Mouse (Mus musculus): ENCODE data around the gene Trak1. TPM values are rescaled to one million over a fixed set of nuclear protein-coding genes. Genes with fewer than 3 reads are reported as not detected.

Gene Trak1
- total and polyA plus RNA-seq, 2 experiments, result 50.3 to 61.2 TPM

GRCm38 (mm10) chr9:121429592-121429991 lies 132.3 kb downstream of the Trak1 start:
- no peak overlapping the region for H3K4me3 ChIP-seq (ENCODE audit: insufficient read depth, low read depth, low read length)
- TF ChIP-seq CTCF (IDR thresholded peaks at IDR 0.05; ENCODE audit: low read depth, low read length) (no peak), POLR2A (IDR thresholded peaks at IDR 0.05; ENCODE audit: extremely low read depth, insufficient read depth, low read length) (no peak)
- peaks cover 3% of the 10 kb centered on the region; the same call in 1 of the 2 replicates for H3K36me3 ChIP-seq (ENCODE audit: control insufficient read depth, insufficient read depth, low read length)
- no peak overlapping the region for H3K27ac ChIP-seq (replicated peaks; ENCODE audit: insufficient read depth, low read depth, low read length)
- peaks cover 50% of the 10 kb centered on the region for H3K79me2 ChIP-seq (ENCODE audit: control insufficient read depth, insufficient read depth, low read length)
- DNase-seq (ENCODE audit: extremely low read depth, low read depth, low spot score), result no peak
- no peak overlapping the region for H3K9ac ChIP-seq (ENCODE audit: low read depth, low read length)
- peaks cover 13% of the 10 kb centered on the region for H3K4me1 ChIP-seq (ENCODE audit: control insufficient read depth, insufficient read depth, low read length)
- WGBS, result 87% methylated on average over 7 of the region's 7 CpGs
- no peaks in the 10 kb centered on the region for H3K27me3 ChIP-seq (ENCODE audit: control insufficient read depth, insufficient read depth, low read length)

- Histone ChIP-seq H3K79me2 (ENCODE audit: control insufficient read depth, insufficient read depth, low read length) (peaks cover 52% of the 10 kb centered on the region), H3K27me3 (ENCODE audit: control insufficient read depth, insufficient read depth, low read length) (no peaks in the 10 kb centered on the region), H3K27ac (replicated peaks; ENCODE audit: insufficient read depth, low read depth, low read length) (no peak overlapping the region), H3K4me3 (ENCODE audit: insufficient read depth, low read depth, low read length) (no peak overlapping the region), H3K4me1 (ENCODE audit: control insufficient read depth, insufficient read depth, low read length) (peaks cover 11% of the 10 kb centered on the region), H3K9ac (ENCODE audit: low read depth, low read length) (no peak overlapping the region), H3K36me3 (ENCODE audit: control insufficient read depth, insufficient read depth, low read length) (peaks cover 3% of the 10 kb centered on the region; the same call in 1 of the 2 replicates)
- DNase-seq (ENCODE audit: extremely low read depth, low read depth, low spot score), result no peak
- WGBS, result 73% methylated on average over 6 of the region's 6 CpGs
- TF ChIP-seq POLR2A (IDR thresholded peaks at IDR 0.05; ENCODE audit: extremely low read depth, insufficient read depth, low read length) (no peak), CTCF (IDR thresholded peaks at IDR 0.05; ENCODE audit: low read depth, low read length) (no peak)
Measured at GRCm38 (mm10) chr9:121430379-121430778, 133.1 kb downstream of the Trak1 start.

GRCm38 (mm10) chr9:121433745-121434528 lies 136.6 kb downstream of the Trak1 start:
- TF ChIP-seq CTCF (IDR thresholded peaks at IDR 0.05; ENCODE audit: low read depth, low read length), result no peak
- peaks cover 14% of the 10 kb centered on the region for H3K4me1 ChIP-seq (ENCODE audit: control insufficient read depth, insufficient read depth, low read length)
- peak; percentile 57 for DNase-seq (ENCODE audit: extremely low read depth, low read depth, low spot score)
- peaks cover 37% of the 10 kb centered on the region; the same call in 1 of the 2 replicates for H3K79me2 ChIP-seq (ENCODE audit: control insufficient read depth, insufficient read depth, low read length)
- H3K27me3 ChIP-seq (ENCODE audit: control insufficient read depth, insufficient read depth, low read length), result no peaks in the 10 kb centered on the region
- H3K4me3 ChIP-seq (ENCODE audit: insufficient read depth, low read depth, low read length), result no peak overlapping the region
- no peak overlapping the region for H3K9ac ChIP-seq (ENCODE audit: low read depth, low read length)
- 29% methylated on average over 15 of the region's 15 CpGs for WGBS
- no peak overlapping the region for H3K27ac ChIP-seq (replicated peaks; ENCODE audit: insufficient read depth, low read depth, low read length)
- H3K36me3 ChIP-seq (ENCODE audit: control insufficient read depth, insufficient read depth, low read length), result peaks cover 3% of the 10 kb centered on the region; the same call in 1 of the 2 replicates

GRCm38 (mm10) chr9:121435332-121435956 lies 138.1 kb downstream of the Trak1 start:
- no peak overlapping the region for H3K27ac ChIP-seq (replicated peaks; ENCODE audit: insufficient read depth, low read depth, low read length)
- H3K4me3 ChIP-seq (ENCODE audit: insufficient read depth, low read depth, low read length), result no peak overlapping the region
- peaks cover 14% of the 10 kb centered on the region for H3K4me1 ChIP-seq (ENCODE audit: control insufficient read depth, insufficient read depth, low read length)
- TF ChIP-seq POLR2A (IDR thresholded peaks at IDR 0.05; ENCODE audit: extremely low read depth, insufficient read depth, low read length), result no peak
- TF ChIP-seq CTCF (IDR thresholded peaks at IDR 0.05; ENCODE audit: low read depth, low read length), result no peak
- H3K27me3 ChIP-seq (ENCODE audit: control insufficient read depth, insufficient read depth, low read length), result no peaks in the 10 kb centered on the region
- no peak for DNase-seq (ENCODE audit: extremely low read depth, low read depth, low spot score)
- peaks cover 5% of the 10 kb centered on the region; the same call in 1 of the 2 replicates for H3K36me3 ChIP-seq (ENCODE audit: control insufficient read depth, insufficient read depth, low read length)
- H3K79me2 ChIP-seq (ENCODE audit: control insufficient read depth, insufficient read depth, low read length), result peaks cover 27% of the 10 kb centered on the region; the same call in 1 of the 2 replicates
- no peak overlapping the region for H3K9ac ChIP-seq (ENCODE audit: low read depth, low read length)
- 37% methylated on average over 3 of the region's 3 CpGs for whole genome bisulfite sequencing

- H3K36me3 ChIP-seq (ENCODE audit: control insufficient read depth, insufficient read depth, low read length), result peaks cover 10% of the 10 kb centered on the region; the same call in 1 of the 2 replicates
- H3K27me3 ChIP-seq (ENCODE audit: control insufficient read depth, insufficient read depth, low read length), result no peaks in the 10 kb centered on the region
- H3K9ac ChIP-seq (ENCODE audit: low read depth, low read length), result no peak overlapping the region
- WGBS, result 24% methylated on average over 1 of the region's 1 CpGs
- H3K79me2 ChIP-seq (ENCODE audit: control insufficient read depth, insufficient read depth, low read length), result peaks cover 18% of the 10 kb centered on the region; the same call in 1 of the 2 replicates
- no peak for TF ChIP-seq POLR2A (IDR thresholded peaks at IDR 0.05; ENCODE audit: extremely low read depth, insufficient read depth, low read length)
- TF ChIP-seq CTCF (IDR thresholded peaks at IDR 0.05; ENCODE audit: low read depth, low read length), result no peak
- no peak overlapping the region for H3K27ac ChIP-seq (replicated peaks; ENCODE audit: insufficient read depth, low read depth, low read length)
- no peak overlapping the region for H3K4me3 ChIP-seq (ENCODE audit: insufficient read depth, low read depth, low read length)
- H3K4me1 ChIP-seq (ENCODE audit: control insufficient read depth, insufficient read depth, low read length), result peaks cover 14% of the 10 kb centered on the region
- DNase-seq (ENCODE audit: extremely low read depth, low read depth, low spot score), result peak; percentile 42
Measured at GRCm38 (mm10) chr9:121436501-121436900, 139.2 kb downstream of the Trak1 start.
